Mouse (Mus musculus) embryonic facial prominence, embryonic 15.5 days (tissue): ENCODE data around the gene Sp4. TPM values are rescaled to one million over a fixed set of nuclear protein-coding genes. Genes with fewer than 3 reads are reported as not detected.

Experiments
- ATAC-seq: fragments of 200-750 bp; cut with Nextera tagmentation; 2 replicates; pipeline ENCODE4 v1.8.0; 2017; ENCODE audit warnings: low read depth, moderate TSS enrichment; ENCODE audit not compliant: insufficient number of reproducible peaks, low FRiP score, low TSS enrichment
- H3K27ac ChIP-seq: fragments of 300-500 bp; sonication (generic); replicated peaks from 2 replicates; pipeline ENCODE4 v1.5.1; 2015; ENCODE audit warnings: mild to moderate bottlenecking, inconsistent platforms
- H3K27me3 ChIP-seq: fragments of 300-500 bp; sonication (generic); 2 replicates; pipeline ENCODE4 v1.6.1; 2015; ENCODE audit warnings: inconsistent platforms
- H3K36me3 ChIP-seq: fragments of 300-500 bp; sonication (generic); 2 replicates; pipeline ENCODE4 v1.6.1; 2015; ENCODE audit warnings: mild to moderate bottlenecking, inconsistent platforms
- H3K4me1 ChIP-seq: fragments of 300-500 bp; sonication (generic); 2 replicates; pipeline ENCODE4 v1.6.1; 2015; ENCODE audit warnings: inconsistent platforms
- H3K4me2 ChIP-seq: fragments of 300-500 bp; sonication (generic); replicated peaks from 2 replicates; pipeline ENCODE4 v1.6.1; 2015; ENCODE audit warnings: mild to moderate bottlenecking, inconsistent platforms
- H3K4me3 ChIP-seq: fragments of 300-500 bp; sonication (generic); replicated peaks from 2 replicates; pipeline ENCODE4 v1.5.1; 2015; ENCODE audit warnings: mild to moderate bottlenecking, inconsistent platforms
- H3K9ac ChIP-seq: fragments of 300-500 bp; sonication (generic); 2 replicates; pipeline ENCODE4 v1.6.1; 2015; ENCODE audit warnings: inconsistent platforms
- H3K9me3 ChIP-seq: fragments of 300-500 bp; sonication (generic); replicated peaks from 2 replicates; pipeline ENCODE4 v1.6.1; 2016; ENCODE audit warnings: inconsistent platforms
- WGBS: fragments of 180-500 bp; shearing (Covaris S2); methylation state at CpG from one replicate; pipeline ENCODE4 v1.1.7; 2015; 5-methylcytosine and 5-hydroxymethylcytosine counted together
- polyA plus RNA-seq: library from polyadenylated mRNA; unstranded; fragments of >200 nt; fragmentation: Nextera tagmentation; extraction: Ambion mirVana; gene quantifications from 2 replicates; pipeline ENCODE4 v1.2.1, GENCODE M21; 2015

The Sp4 gene
- polyA plus RNA-seq, 1 experiment from 2014 or later = 4.9 TPM

GRCm38 (mm10) chr12:118264905-118265304, 36.3 kb downstream of the Sp4 start:
- Histone ChIP-seq H3K9me3 (no peaks in the 10 kb centered on the region), H3K4me1 (no peaks in the 10 kb centered on the region), H3K27ac (no peak overlapping the region), H3K4me3 (no peak overlapping the region), H3K4me2 (no peak overlapping the region), H3K27me3 (no peaks in the 10 kb centered on the region), H3K9ac (no peak overlapping the region), H3K36me3 (no peaks in the 10 kb centered on the region)
- ATAC-seq = no peak

- no peaks in the 10 kb centered on the region for H3K27me3 ChIP-seq
- 62% methylated on average over 1 of the region's 1 CpGs for whole genome bisulfite sequencing
- H3K9me3 ChIP-seq = no peaks in the 10 kb centered on the region
- no peak overlapping the region for H3K4me2 ChIP-seq
- no peak for ATAC-seq
- no peaks in the 10 kb centered on the region for H3K4me1 ChIP-seq
- no peak overlapping the region for H3K4me3 ChIP-seq
- H3K9ac ChIP-seq = no peak overlapping the region
- no peak overlapping the region for H3K27ac ChIP-seq
- H3K36me3 ChIP-seq = no peaks in the 10 kb centered on the region
Measured at GRCm38 (mm10) chr12:118263878-118264277, 37.4 kb downstream of the Sp4 start.

GRCm38 (mm10) chr12:118255292-118255782, 45.9 kb downstream of the Sp4 start:
- Histone ChIP-seq H3K27ac (no peak overlapping the region), H3K9me3 (no peaks in the 10 kb centered on the region), H3K4me3 (no peak overlapping the region), H3K4me1 (no peaks in the 10 kb centered on the region), H3K4me2 (no peak overlapping the region), H3K9ac (no peak overlapping the region), H3K27me3 (no peaks in the 10 kb centered on the region), H3K36me3 (no peaks in the 10 kb centered on the region)
- no peak for ATAC-seq
- 48% methylated on average over 1 of the region's 1 CpGs for WGBS

- no peak for ATAC-seq
- 49% methylated on average over 3 of the region's 3 CpGs for WGBS
- Histone ChIP-seq H3K4me3 (no peak overlapping the region), H3K36me3 (no peaks in the 10 kb centered on the region), H3K4me1 (no peaks in the 10 kb centered on the region), H3K27ac (no peak overlapping the region), H3K9ac (no peak overlapping the region), H3K9me3 (no peaks in the 10 kb centered on the region), H3K27me3 (no peaks in the 10 kb centered on the region), H3K4me2 (no peak overlapping the region)
Measured at GRCm38 (mm10) chr12:118221182-118221581, 80.1 kb downstream of the Sp4 start.

GRCm38 (mm10) chr12:118220062-118220461, 81.2 kb downstream of the Sp4 start:
- no peak overlapping the region for H3K9ac ChIP-seq
- no peaks in the 10 kb centered on the region for H3K27me3 ChIP-seq
- H3K4me3 ChIP-seq = no peak overlapping the region
- H3K4me1 ChIP-seq = no peaks in the 10 kb centered on the region
- H3K27ac ChIP-seq = no peak overlapping the region
- no peaks in the 10 kb centered on the region for H3K36me3 ChIP-seq
- no peak overlapping the region for H3K4me2 ChIP-seq
- H3K9me3 ChIP-seq = no peaks in the 10 kb centered on the region
- no peak for ATAC-seq

GRCm38 (mm10) chr12:118212163-118212562, 89.1 kb downstream of the Sp4 start:
- Histone ChIP-seq H3K27ac (no peak overlapping the region), H3K4me1 (no peaks in the 10 kb centered on the region), H3K27me3 (no peaks in the 10 kb centered on the region), H3K4me2 (no peak overlapping the region), H3K36me3 (no peaks in the 10 kb centered on the region), H3K4me3 (no peak overlapping the region), H3K9ac (no peak overlapping the region), H3K9me3 (no peaks in the 10 kb centered on the region)
- no peak for ATAC-seq
- WGBS = 73% methylated on average over 2 of the region's 2 CpGs

GRCm38 (mm10) chr12:118198386-118199093, 102.7 kb downstream of the Sp4 start, which contains the start of gene Dnah11:
Gene Dnah11, minus strand, starts transcription at chr12:118199043.
- peak; percentile 90 for ATAC-seq
- Histone ChIP-seq H3K27me3 (peaks cover 24% of the 10 kb centered on the region), H3K36me3 (no peaks in the 10 kb centered on the region), H3K9me3 (no peaks in the 10 kb centered on the region), H3K4me1 (peaks cover 13% of the 10 kb centered on the region), H3K27ac (no peak within 1 kb of the TSS), H3K4me2 (peak within 1 kb of the TSS; percentile 96), H3K9ac (no peak within 1 kb of the TSS), H3K4me3 (peak within 1 kb of the TSS; percentile 50)
- WGBS = under 1% methylated on average over 47 of the region's 47 CpGs

GRCm38 (mm10) chr12:118196583-118196982, 104.7 kb downstream of the Sp4 start:
- Histone ChIP-seq H3K27me3 (peaks cover 24% of the 10 kb centered on the region), H3K4me3 (no peak overlapping the region), H3K36me3 (no peaks in the 10 kb centered on the region), H3K27ac (no peak overlapping the region), H3K9ac (no peak overlapping the region), H3K4me2 (no peak overlapping the region), H3K9me3 (no peaks in the 10 kb centered on the region), H3K4me1 (peaks cover 13% of the 10 kb centered on the region)
- WGBS = 48% methylated on average over 2 of the region's 2 CpGs
- ATAC-seq = no peak

GRCm38 (mm10) chr12:118189535-118189934, 111.7 kb downstream of the Sp4 start:
- no peak overlapping the region for H3K4me2 ChIP-seq
- no peaks in the 10 kb centered on the region for H3K4me1 ChIP-seq
- no peaks in the 10 kb centered on the region for H3K9me3 ChIP-seq
- ATAC-seq = no peak
- 67% methylated on average over 3 of the region's 3 CpGs for WGBS
- no peaks in the 10 kb centered on the region for H3K27me3 ChIP-seq
- H3K4me3 ChIP-seq = no peak overlapping the region
- H3K36me3 ChIP-seq = no peaks in the 10 kb centered on the region
- H3K9ac ChIP-seq = no peak overlapping the region
- H3K27ac ChIP-seq = no peak overlapping the region

GRCm38 (mm10) chr12:118187663-118188062, 113.6 kb downstream of the Sp4 start:
- Histone ChIP-seq H3K27ac (no peak overlapping the region), H3K4me2 (no peak overlapping the region), H3K27me3 (no peaks in the 10 kb centered on the region), H3K9ac (no peak overlapping the region), H3K9me3 (no peaks in the 10 kb centered on the region), H3K4me1 (no peaks in the 10 kb centered on the region), H3K36me3 (no peaks in the 10 kb centered on the region), H3K4me3 (no peak overlapping the region)
- WGBS = 52% methylated on average over 2 of the region's 2 CpGs
- no peak for ATAC-seq

GRCm38 (mm10) chr12:118186881-118187489, 114.3 kb downstream of the Sp4 start:
- Histone ChIP-seq H3K4me2 (no peak overlapping the region), H3K36me3 (no peaks in the 10 kb centered on the region), H3K9me3 (no peaks in the 10 kb centered on the region), H3K4me1 (no peaks in the 10 kb centered on the region), H3K27me3 (no peaks in the 10 kb centered on the region), H3K27ac (no peak overlapping the region), H3K9ac (no peak overlapping the region), H3K4me3 (no peak overlapping the region)
- WGBS = 18% methylated on average over 4 of the region's 4 CpGs
- ATAC-seq = peak; percentile 43; the same call in 1 of the 2 replicates
